Mouse (Mus musculus) intestine, embryonic 14.5 days (tissue): ENCODE data around the gene Mtor. TPM values are rescaled to one million over a fixed set of nuclear protein-coding genes. Genes with fewer than 3 reads are reported as not detected.

Experiments
- ATAC-seq: fragments of 200-750 bp; cut with Nextera tagmentation; replicated peaks from 2 replicates; pipeline ENCODE4 v1.8.0; 2017; ENCODE audit warnings: low read depth, moderate number of reproducible peaks, moderate TSS enrichment, moderate library complexity; ENCODE audit not compliant: low FRiP score, low TSS enrichment
- DNase-seq: peaks from one replicate; pipeline ENCODE4 v3.0.0-alpha.2; 2018; ENCODE audit warnings: low spot score
- H3K27ac ChIP-seq: fragments of 300-500 bp; sonication (generic); 2 replicates; pipeline ENCODE4 v1.5.1; 2014; ENCODE audit warnings: low read depth, mild to moderate bottlenecking, control low read depth
- H3K27me3 ChIP-seq: fragments of 300-500 bp; sonication (generic); replicated peaks from 2 replicates; pipeline ENCODE4 v1.6.1; 2014; ENCODE audit warnings: low read length, control low read depth; ENCODE audit not compliant: control insufficient read depth, insufficient read depth
- H3K36me3 ChIP-seq: fragments of 300-500 bp; sonication (generic); 2 replicates; pipeline ENCODE4 v1.6.1; 2014; ENCODE audit warnings: low read length, control low read depth; ENCODE audit not compliant: control insufficient read depth, insufficient read depth
- H3K4me1 ChIP-seq: fragments of 300-500 bp; sonication (generic); replicated peaks from 2 replicates; pipeline ENCODE4 v1.6.1; 2014; ENCODE audit warnings: low read length, control low read depth, mixed read lengths; ENCODE audit not compliant: control insufficient read depth, insufficient read depth
- H3K4me2 ChIP-seq: fragments of 300-500 bp; sonication (generic); 2 replicates; pipeline ENCODE4 v1.6.1; 2014; ENCODE audit warnings: low read length
- H3K4me3 ChIP-seq: fragments of 300-500 bp; sonication (generic); 2 replicates; pipeline ENCODE4 v1.5.1; 2014; ENCODE audit warnings: low read depth, low read length, control low read depth, mixed read lengths
- H3K9ac ChIP-seq: fragments of 300-500 bp; sonication (generic); 2 replicates; pipeline ENCODE4 v1.6.1; 2014; ENCODE audit warnings: mild to moderate bottlenecking, low read length
- H3K9me3 ChIP-seq: fragments of 300-500 bp; sonication (generic); 2 replicates; pipeline ENCODE4 v1.6.1; 2016; ENCODE audit warnings: low read length, control low read depth; ENCODE audit not compliant: control insufficient read depth
- WGBS: fragments of 180-500 bp; shearing (Covaris S2); extraction: QIAGEN DNeasy Blood & Tissue Kit; methylation state at CpG from one replicate; pipeline ENCODE4 v1.1.7; 2014; 5-methylcytosine and 5-hydroxymethylcytosine counted together
- polyA plus RNA-seq: library from polyadenylated mRNA; unstranded; fragments of >200 nt; fragmentation: Nextera tagmentation; extraction: Ambion mirVana; gene quantifications from 2 replicates; pipeline ENCODE4 v1.2.1, GENCODE M21; 2014

The Mtor gene
- polyA plus RNA-seq, 1 experiment from 2014 or later: 20.8 TPM

- Histone ChIP-seq H3K4me2 (peak overlapping the region; percentile 82), H3K27me3 (no peaks in the 10 kb centered on the region), H3K4me3 (peak overlapping the region; percentile 88), H3K27ac (peak overlapping the region; percentile 92), H3K9me3 (no peaks in the 10 kb centered on the region), H3K9ac (peak overlapping the region; percentile 96), H3K36me3 (peaks cover 64% of the 10 kb centered on the region), H3K4me1 (peaks cover 9% of the 10 kb centered on the region)
- ATAC-seq (peak; percentile 52), DNase-seq (no peak)
- 31% methylated on average over 6 of the region's 6 CpGs for WGBS
Observed at GRCm38 (mm10) chr4:148557766-148558165, 109.4 kb downstream of the Mtor start.

GRCm38 (mm10) chr4:148558297-148559000, 110.0 kb downstream of the Mtor start, which contains the start of gene Exosc10:
Gene Exosc10 (plus strand): TSS chr4:148558429.
- peak within 1 kb of the TSS; percentile 96 for H3K9ac ChIP-seq
- WGBS: 0% methylated on average over 62 of the region's 63 CpGs
- H3K4me2 ChIP-seq: peak within 1 kb of the TSS; percentile 82
- H3K27me3 ChIP-seq: no peaks in the 10 kb centered on the region
- peaks cover 9% of the 10 kb centered on the region for H3K4me1 ChIP-seq
- peak within 1 kb of the TSS; percentile 92 for H3K27ac ChIP-seq
- DNase-seq (peak; percentile 96), ATAC-seq (peak; percentile 92)
- peaks cover 64% of the 10 kb centered on the region for H3K36me3 ChIP-seq
- H3K9me3 ChIP-seq: no peaks in the 10 kb centered on the region
- H3K4me3 ChIP-seq: peak within 1 kb of the TSS; percentile 88

GRCm38 (mm10) chr4:148562676-148563075, 114.3 kb downstream of the Mtor start:
- no peaks in the 10 kb centered on the region for H3K27me3 ChIP-seq
- ATAC-seq (no peak), DNase-seq (no peak)
- H3K4me2 ChIP-seq: no peak overlapping the region
- WGBS: 94% methylated on average over 17 of the region's 17 CpGs
- H3K4me3 ChIP-seq: no peak overlapping the region
- H3K36me3 ChIP-seq: peaks cover 78% of the 10 kb centered on the region
- H3K27ac ChIP-seq: no peak overlapping the region
- H3K9me3 ChIP-seq: no peaks in the 10 kb centered on the region
- H3K9ac ChIP-seq: no peak overlapping the region
- peaks cover 8% of the 10 kb centered on the region for H3K4me1 ChIP-seq

- Histone ChIP-seq H3K4me2 (no peak overlapping the region), H3K9me3 (no peaks in the 10 kb centered on the region), H3K27ac (no peak overlapping the region), H3K9ac (no peak overlapping the region), H3K27me3 (no peaks in the 10 kb centered on the region), H3K4me3 (no peak overlapping the region), H3K36me3 (peaks cover 87% of the 10 kb centered on the region), H3K4me1 (peaks cover 4% of the 10 kb centered on the region; the same call in 1 of the 2 replicates)
- no peak for ATAC-seq
- WGBS: 93% methylated on average over 12 of the region's 12 CpGs
- no peak for DNase-seq
Observed at GRCm38 (mm10) chr4:148563595-148563994, 115.2 kb downstream of the Mtor start.

GRCm38 (mm10) chr4:148570138-148570537, 121.7 kb downstream of the Mtor start:
- Histone ChIP-seq H3K9me3 (no peaks in the 10 kb centered on the region), H3K36me3 (peaks cover 98% of the 10 kb centered on the region), H3K4me3 (no peak overlapping the region), H3K4me2 (no peak overlapping the region), H3K27me3 (no peaks in the 10 kb centered on the region), H3K27ac (no peak overlapping the region), H3K4me1 (no peaks in the 10 kb centered on the region), H3K9ac (no peak overlapping the region)
- DNase-seq: no peak
- WGBS: 90% methylated on average over 10 of the region's 10 CpGs
- ATAC-seq: no peak

GRCm38 (mm10) chr4:148570693-148571295, 122.4 kb downstream of the Mtor start:
- WGBS: 87% methylated on average over 9 of the region's 9 CpGs
- Histone ChIP-seq H3K4me3 (no peak overlapping the region), H3K9me3 (no peaks in the 10 kb centered on the region), H3K9ac (no peak overlapping the region), H3K4me1 (no peaks in the 10 kb centered on the region), H3K36me3 (peaks cover 98% of the 10 kb centered on the region), H3K27ac (no peak overlapping the region), H3K27me3 (no peaks in the 10 kb centered on the region), H3K4me2 (no peak overlapping the region)
- DNase-seq: no peak
- 0 out of 2 replicates have a peak, but pooled peaks have one; percentile 37 for ATAC-seq

- Histone ChIP-seq H3K27me3 (no peaks in the 10 kb centered on the region), H3K36me3 (peaks cover 98% of the 10 kb centered on the region), H3K9ac (no peak overlapping the region), H3K4me2 (no peak overlapping the region), H3K4me3 (no peak overlapping the region), H3K4me1 (no peaks in the 10 kb centered on the region), H3K9me3 (no peaks in the 10 kb centered on the region), H3K27ac (no peak overlapping the region)
- DNase-seq (no peak), ATAC-seq (no peak)
- WGBS: 90% methylated on average over 7 of the region's 7 CpGs
Observed at GRCm38 (mm10) chr4:148573222-148573621, 124.8 kb downstream of the Mtor start.

- H3K4me3 ChIP-seq: no peak overlapping the region
- no peak for DNase-seq
- H3K9ac ChIP-seq: no peak overlapping the region
- no peak for ATAC-seq
- WGBS: 87% methylated on average over 9 of the region's 9 CpGs
- H3K4me1 ChIP-seq: no peaks in the 10 kb centered on the region
- H3K4me2 ChIP-seq: no peak overlapping the region
- H3K36me3 ChIP-seq: peaks cover 79% of the 10 kb centered on the region
- H3K27me3 ChIP-seq: no peaks in the 10 kb centered on the region
- no peak overlapping the region for H3K27ac ChIP-seq
- H3K9me3 ChIP-seq: no peaks in the 10 kb centered on the region
Observed at GRCm38 (mm10) chr4:148580765-148581164, 132.4 kb downstream of the Mtor start.
